ENCODE assay signal across 21 mouse cellular contexts in the genomic region with DNA sequence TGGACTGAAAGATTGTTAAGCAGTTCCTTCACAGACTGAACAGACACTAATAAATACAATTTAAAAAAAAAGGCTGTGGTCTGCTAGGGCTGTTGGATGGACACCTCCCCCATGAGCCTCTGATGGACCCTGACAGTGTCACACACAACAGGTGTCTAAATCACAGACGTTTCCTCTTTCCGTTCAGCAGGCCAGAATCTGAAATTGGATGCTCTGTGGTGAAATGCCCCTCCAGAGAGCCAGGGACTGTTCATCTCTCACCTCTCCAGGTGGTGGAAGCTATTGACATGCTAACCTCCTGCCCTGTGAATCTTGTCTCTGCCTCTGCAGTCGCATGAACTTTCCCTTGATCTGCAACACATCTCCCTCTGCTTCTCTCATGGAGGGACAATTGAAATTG. TPM values are rescaled to one million over a fixed set of nuclear protein-coding genes. Genes with fewer than 3 reads are reported as not detected.
A peak's percentile ranks its signal among the peaks of the same experiment; 100 is the strongest.
DNase-seq lines count a peak whose midpoint lies in the region; ATAC-seq and TF ChIP-seq lines count a peak whose summit lies in the region.
"Had no signal": no experiment of that assay in that cellular context is flagged by ENCODE, and none has a peak within 500 bp of the region (broad histone marks: within the 10 kb centered on the region; RNA-seq: fewer than 3 reads in every experiment).

No protein-coding gene starts in this region.

- no peaks in the 10 kb centered on the region for H3K27me3 ChIP-seq in liver, embryonic 12.5 days (replicated peaks)
- H3K27me3 ChIP-seq: embryonic facial prominence, embryonic 12.5 days; forebrain, embryonic 13.5 days; forebrain, embryonic 15.5 days had no signal

- DNase-seq in heart, adult 11 months: peak; percentile 36
- DNase-seq in heart, adult 18-20 months: no peak
- DNase-seq in A20 (ENCODE audit: low read depth, low spot score) (peak; percentile 77), ES-E14 (ENCODE audit: low read depth, low spot score) (no peak)
- DNase-seq in cerebellum, adult 11-12 months: no peak
- DNase-seq: adrenal gland, adult 2 months; adrenal gland, postnatal 10 days; adrenal gland, postnatal 25 days; cerebellum, adult 11 months; cerebellum, adult 2 months; cerebellum, adult 9-10 months; cerebellum, postnatal 10 days; cerebellum, postnatal 25 days; forebrain, postnatal 0 days had no signal

- H3K4me1 ChIP-seq in ES-E14 (ENCODE audit: control insufficient read depth in 2 of 2, insufficient read depth in 2 of 2, low read length in 2 of 2, poor library complexity in 1 of 2): no peaks in the 10 kb centered on the region
- no peaks in the 10 kb centered on the region for H3K4me1 ChIP-seq in liver, embryonic 12.5 days
- H3K4me1 ChIP-seq: embryonic facial prominence, embryonic 10.5 days; embryonic facial prominence, embryonic 12.5 days; forebrain, embryonic 13.5 days; forebrain, embryonic 15.5 days had no signal

- no peaks in the 10 kb centered on the region for H3K36me3 ChIP-seq in ES-E14 (ENCODE audit: control insufficient read depth, insufficient read depth, low read length, poor library complexity, severe bottlenecking)
- no peaks in the 10 kb centered on the region for H3K36me3 ChIP-seq in liver, embryonic 12.5 days
- H3K36me3 ChIP-seq: embryonic facial prominence, embryonic 10.5 days; embryonic facial prominence, embryonic 12.5 days; forebrain, embryonic 15.5 days had no signal

- no peak overlapping the region for H3K4me3 ChIP-seq in ES-E14 (ENCODE audit: insufficient read depth in 1 of 2, low read depth in 1 of 2, low read length in 2 of 2, poor library complexity in 1 of 2, severe bottlenecking in 1 of 2)
- no peak overlapping the region for H3K4me3 ChIP-seq in liver, embryonic 12.5 days
- H3K4me3 ChIP-seq: embryonic facial prominence, embryonic 10.5 days; embryonic facial prominence, embryonic 12.5 days; forebrain, embryonic 13.5 days; forebrain, embryonic 15.5 days had no signal

- ATAC-seq in liver, embryonic 12.5 days: no peak
- ATAC-seq: forebrain, embryonic 13.5 days; forebrain, embryonic 15.5 days; forebrain, postnatal 0 days had no signal

- H3K4me2 ChIP-seq in liver, embryonic 12.5 days: no peak overlapping the region
- H3K4me2 ChIP-seq: embryonic facial prominence, embryonic 12.5 days; forebrain, embryonic 13.5 days; forebrain, embryonic 15.5 days had no signal

- in situ Hi-C loops in ES-E14 (cut with MboI; ENCODE audit: low sequenced_read_pairs in 2 of 2, unreplicated experiment in 2 of 2): no loop called here

- 0 out of 2 replicates have a peak overlapping the region, but pooled peaks have one; percentile 12 for H3K27ac ChIP-seq in ES-E14 (ENCODE audit: insufficient read depth, low read depth, low read length, poor library complexity, severe bottlenecking)
- no peak overlapping the region for H3K27ac ChIP-seq in liver, embryonic 12.5 days
- H3K27ac ChIP-seq: embryonic facial prominence, embryonic 10.5 days; embryonic facial prominence, embryonic 12.5 days; forebrain, embryonic 13.5 days; forebrain, embryonic 15.5 days had no signal

- no peak overlapping the region for H3K9ac ChIP-seq in ES-E14 (ENCODE audit: insufficient read depth, low read depth, low read length, poor library complexity, severe bottlenecking)
- no peak overlapping the region for H3K9ac ChIP-seq in liver, embryonic 12.5 days
- H3K9ac ChIP-seq: embryonic facial prominence, embryonic 12.5 days; forebrain, embryonic 13.5 days; forebrain, embryonic 15.5 days; forebrain, postnatal 0 days had no signal

- no peaks in the 10 kb centered on the region for H3K9me3 ChIP-seq in ES-E14 (ENCODE audit: control insufficient read depth, insufficient read depth, low read depth, low read length)
- no peaks in the 10 kb centered on the region for H3K9me3 ChIP-seq in liver, embryonic 12.5 days (replicated peaks)
- H3K9me3 ChIP-seq: embryonic facial prominence, embryonic 10.5 days; embryonic facial prominence, embryonic 12.5 days; forebrain, embryonic 13.5 days; forebrain, embryonic 15.5 days had no signal

- 44% methylated on average over 3 of the region's 3 CpGs for WGBS in liver, embryonic 12.5 days (ENCODE audit: insufficient replicate concordance)

TF ChIP-seq in ES-E14, 5 proteins besides CTCF, POLR2A, EP300 and RAD21:
- TF ChIP-seq CHD2 (IDR thresholded peaks at IDR 0.05; ENCODE audit: low read depth, low read length): no peak
- no peak for TF ChIP-seq ZNF384 (IDR thresholded peaks at IDR 0.05; ENCODE audit: low read depth, low read length)
- TF ChIP-seq MAFK (IDR thresholded peaks at IDR 0.05; ENCODE audit: insufficient read depth, low read depth, low read length): no peak
- no peak for TF ChIP-seq HCFC1 (IDR thresholded peaks at IDR 0.05; ENCODE audit: borderline replicate concordance, insufficient read depth, low read length)

RNA-seq across cellular contexts. Expression of gene Tubgcp5, which starts 11.5 kb away (rescaled TPM):
- total RNA-seq in heart, adult 18-20 months (2021): 1 to 10 TPM; 8.0 to 9.3 TPM
- total RNA-seq in ES-E14 (2012; rRNA removed): 21.6 and 25.7 TPM in 2 replicates
- polyA plus RNA-seq in liver, embryonic 12.5 days (2016; fragmentation: Nextera tagmentation; extraction: Ambion mirVana): 14.8 TPM in 2 replicates

RNA-seq across cellular contexts. Expression of gene Siglech, which starts 14.5 kb away (rescaled TPM):
- 1 to 10 TPM in 1 of 2 experiments, under 1 TPM in 1; 0.20 to 2.1 TPM for total RNA-seq in heart, adult 18-20 months (2021)
- total RNA-seq in ES-E14 (2012; rRNA removed): not detected in 2 replicates
- 0.23 and 0.24 TPM in 2 replicates for polyA plus RNA-seq in liver, embryonic 12.5 days (2016; fragmentation: Nextera tagmentation; extraction: Ambion mirVana)
- total RNA-seq: MEL had no signal
- polyA plus RNA-seq: C2C12 had no signal

RNA-seq across cellular contexts. Expression of gene Cyfip1, which starts 59.1 kb away (rescaled TPM):
- 10 to 100 TPM; 29.6 to 35.5 TPM for total RNA-seq in heart, adult 18-20 months (2021)
- 55.0 and 59.8 TPM in 2 replicates for total RNA-seq in ES-E14 (2012; rRNA removed)
- polyA plus RNA-seq in liver, embryonic 12.5 days (2016; fragmentation: Nextera tagmentation; extraction: Ambion mirVana): 29.6 and 30.1 TPM in 2 replicates

Comparison
In these comparisons a context has a peak if more than half of its experiments do, and no peak if none do; other contexts are left out.
1. DNase-seq: peak in heart, adult 11 months (single experiment) and A20 (single experiment); none in heart, adult 18-20 months (0 of 2), ES-E14 (single experiment) and cerebellum, adult 11-12 months (single experiment).